Mouse (Mus musculus) liver, adult 2 months (tissue): Measurements from ENCODE around the gene Unc45a. TPM values are rescaled to one million over a fixed set of nuclear protein-coding genes. Genes with fewer than 3 reads are reported as not detected.

Experiments used
- DNase-seq: peaks from one replicate; pipeline ENCODE4 v3.0.0-alpha.2; 2011; ENCODE audit warnings: low read depth, low spot score; ENCODE audit errors: extremely low read depth
- H3K27ac ChIP-seq: fragments of 200-500 bp; replicated peaks from 2 replicates; pipeline ENCODE4 v1.5.1; 2012; ENCODE audit warnings: low read depth, mild to moderate bottlenecking, control low read depth, inconsistent platforms, low read length; ENCODE audit not compliant: insufficient read depth
- H3K27me3 ChIP-seq: fragments of 200-500 bp; 2 replicates; pipeline ENCODE4 v1.6.1; 2012; ENCODE audit warnings: mild to moderate bottlenecking, moderate library complexity, low read length, inconsistent platforms; ENCODE audit not compliant: control insufficient read depth, insufficient read depth
- H3K36me3 ChIP-seq: fragments of 200-500 bp; 2 replicates; pipeline ENCODE4 v1.6.1; 2012; ENCODE audit warnings: low read length, inconsistent platforms; ENCODE audit not compliant: control insufficient read depth, insufficient read depth
- H3K4me1 ChIP-seq: fragments of 200-500 bp; 2 replicates; pipeline ENCODE4 v1.6.1; 2011; ENCODE audit warnings: low read length; ENCODE audit not compliant: control insufficient read depth, insufficient read depth
- H3K4me3 ChIP-seq: fragments of 200-500 bp; 2 replicates; pipeline ENCODE4 v1.5.1; 2011; ENCODE audit warnings: low read depth, mild to moderate bottlenecking, control low read depth, low read length, moderate library complexity; ENCODE audit not compliant: insufficient read depth
- H3K79me2 ChIP-seq: fragments of 200-500 bp; 2 replicates; pipeline ENCODE4 v1.6.1; 2012; ENCODE audit warnings: inconsistent platforms, mild to moderate bottlenecking, low read length, moderate library complexity; ENCODE audit not compliant: control insufficient read depth, insufficient read depth
- H3K9ac ChIP-seq: fragments of 200-500 bp; 2 replicates; pipeline ENCODE4 v1.6.1; 2012; ENCODE audit warnings: low read depth, mild to moderate bottlenecking, control low read depth, inconsistent platforms, low read length
- CTCF ChIP-seq: fragments of 200-500 bp; IDR thresholded peaks from 2 replicates; pipeline ENCODE4 v1.5.1; 2011; ENCODE audit warnings: low read depth, low read length, control low read depth
- POLR2A ChIP-seq: fragments of 200-500 bp; IDR thresholded peaks from 2 replicates; pipeline ENCODE4 v1.6.1; 2011; ENCODE audit warnings: low read length, control low read depth; ENCODE audit not compliant: insufficient read depth; ENCODE audit errors: extremely low read depth
- WGBS: fragments of 180-500 bp; shearing (Covaris S2); methylation state at CpG from one replicate; pipeline ENCODE4 v1.1.7; 2018; 5-methylcytosine and 5-hydroxymethylcytosine counted together
- polyA plus RNA-seq: library from polyadenylated mRNA; depleted of rRNA; stranded (reverse); fragments of >200 nt; gene quantifications from 2 replicates; pipeline ENCODE4 v1.2.3, GENCODE M21; 2012
- total RNA-seq: library from RNA; depleted of rRNA; stranded (reverse); fragments of >200 nt; gene quantifications from 2 replicates; pipeline ENCODE4 v1.2.3, GENCODE M21; 2014

Unc45a gene
- total and polyA plus RNA-seq, 2 experiments: 8.6 to 21.5 TPM

DNA sequence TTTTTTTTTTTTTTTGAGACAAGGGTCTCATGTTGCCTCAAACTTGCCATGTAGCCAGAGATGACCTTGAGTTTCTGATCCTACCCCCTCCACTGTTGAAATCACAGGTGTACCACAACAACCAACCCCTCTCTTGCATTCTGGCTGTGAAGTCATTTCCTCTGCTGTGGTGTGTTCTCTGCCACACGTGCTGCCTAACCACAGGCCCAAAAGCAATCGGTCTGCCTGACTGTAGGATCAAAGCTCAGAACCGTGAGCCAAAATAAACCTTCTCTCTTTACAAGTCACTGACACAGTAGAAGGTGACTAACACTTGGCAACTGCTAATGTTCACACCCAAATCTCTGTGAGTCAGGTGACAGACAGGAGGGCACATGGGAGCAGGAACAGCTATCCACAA lies 19.6 kb upstream of the Unc45a start:
- Histone ChIP-seq H3K79me2 (no peaks in the 10 kb centered on the region), H3K4me3 (no peak overlapping the region), H3K27me3 (no peaks in the 10 kb centered on the region), H3K9ac (no peak overlapping the region), H3K27ac (no peak overlapping the region), H3K36me3 (peaks cover 6% of the 10 kb centered on the region; the same call in 1 of the 2 replicates), H3K4me1 (no peaks in the 10 kb centered on the region)
- WGBS: 20% methylated on average over 3 of the region's 3 CpGs
- DNase-seq: peak; percentile 69
- TF ChIP-seq POLR2A: no peak
- no peak for TF ChIP-seq CTCF

DNA sequence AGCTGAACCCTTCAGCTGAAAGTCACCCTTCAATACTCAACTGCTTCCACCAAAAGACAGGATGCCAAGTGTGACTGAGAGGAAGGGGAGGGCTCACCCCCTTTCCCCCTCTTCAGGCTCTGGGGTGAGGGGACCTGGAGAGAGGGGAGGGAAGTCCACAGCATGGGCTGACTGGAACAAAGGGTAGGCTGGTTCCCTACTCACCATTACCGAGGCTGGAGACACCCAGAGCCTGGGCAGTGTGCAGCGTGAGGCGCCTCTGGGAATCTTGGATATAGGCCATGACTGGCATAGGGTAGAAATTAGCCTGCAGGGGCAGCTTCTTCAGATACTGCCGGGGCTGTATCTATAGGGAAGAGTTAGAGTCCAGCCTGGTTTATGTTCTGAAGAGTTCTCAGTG lies 17.2 kb upstream of the Unc45a start:
- H3K9ac ChIP-seq: no peak overlapping the region
- DNase-seq: no peak
- H3K4me1 ChIP-seq: no peaks in the 10 kb centered on the region
- no peak overlapping the region for H3K27ac ChIP-seq
- H3K27me3 ChIP-seq: no peaks in the 10 kb centered on the region
- H3K36me3 ChIP-seq: peaks cover 6% of the 10 kb centered on the region; the same call in 1 of the 2 replicates
- 81% methylated on average over 4 of the region's 4 CpGs for WGBS
- no peaks in the 10 kb centered on the region for H3K79me2 ChIP-seq
- no peak overlapping the region for H3K4me3 ChIP-seq
- TF ChIP-seq POLR2A (no peak), CTCF (no peak)

DNA sequence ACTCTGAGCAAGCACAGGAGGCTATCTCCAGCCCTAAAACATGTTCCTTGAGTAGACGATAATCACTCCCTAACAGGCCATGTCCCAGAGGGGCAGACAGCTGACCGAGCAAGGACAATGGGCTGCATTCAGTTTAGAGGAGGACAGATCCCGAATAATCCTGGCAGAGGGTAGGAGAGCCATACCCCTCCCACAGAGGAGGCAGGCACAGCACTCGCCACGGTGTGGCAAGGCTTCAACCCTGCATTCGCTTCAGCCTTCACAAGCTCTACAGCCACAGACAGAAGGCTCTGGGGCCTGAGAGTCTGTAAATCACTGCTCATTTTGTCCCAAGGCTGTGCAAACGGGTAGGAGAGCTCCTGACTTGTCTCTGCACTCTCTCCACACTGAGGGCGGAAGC lies 16.4 kb upstream of the Unc45a start:
- TF ChIP-seq CTCF: no peak
- TF ChIP-seq POLR2A: no peak
- no peak overlapping the region for H3K9ac ChIP-seq
- H3K4me3 ChIP-seq: no peak overlapping the region
- H3K27me3 ChIP-seq: no peaks in the 10 kb centered on the region
- WGBS: 86% methylated on average over 8 of the region's 8 CpGs
- H3K27ac ChIP-seq: no peak overlapping the region
- peaks cover 6% of the 10 kb centered on the region; the same call in 1 of the 2 replicates for H3K36me3 ChIP-seq
- H3K79me2 ChIP-seq: no peaks in the 10 kb centered on the region
- no peak for DNase-seq
- no peaks in the 10 kb centered on the region for H3K4me1 ChIP-seq

DNA sequence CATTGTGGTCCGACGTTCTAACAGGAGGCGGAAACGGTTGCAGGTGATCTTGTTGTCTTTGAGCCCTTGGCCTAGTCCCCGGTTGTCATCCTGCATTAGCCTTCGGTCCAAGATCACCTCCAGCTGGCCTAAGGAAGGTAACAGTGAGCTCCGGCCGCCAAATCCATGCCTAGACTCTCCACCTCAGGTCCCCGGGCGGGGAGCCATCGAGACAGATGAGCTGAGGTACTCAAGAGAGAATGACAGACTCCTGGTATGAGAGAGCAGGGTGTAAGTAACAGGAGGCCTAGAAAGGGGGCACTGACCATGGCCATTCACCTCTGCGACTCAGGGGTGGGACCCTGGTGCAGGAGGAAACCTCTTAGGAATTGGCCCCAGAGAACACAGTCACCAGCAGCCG lies 15.5 kb upstream of the Unc45a start:
- no peaks in the 10 kb centered on the region for H3K4me1 ChIP-seq
- no peak overlapping the region for H3K27ac ChIP-seq
- TF ChIP-seq CTCF (no peak), POLR2A (no peak)
- DNase-seq: no peak
- H3K9ac ChIP-seq: no peak overlapping the region
- H3K27me3 ChIP-seq: no peaks in the 10 kb centered on the region
- H3K4me3 ChIP-seq: no peak overlapping the region
- H3K79me2 ChIP-seq: no peaks in the 10 kb centered on the region
- 96% methylated on average over 13 of the region's 13 CpGs for WGBS
- peaks cover 5% of the 10 kb centered on the region; the same call in 1 of the 2 replicates for H3K36me3 ChIP-seq

DNA sequence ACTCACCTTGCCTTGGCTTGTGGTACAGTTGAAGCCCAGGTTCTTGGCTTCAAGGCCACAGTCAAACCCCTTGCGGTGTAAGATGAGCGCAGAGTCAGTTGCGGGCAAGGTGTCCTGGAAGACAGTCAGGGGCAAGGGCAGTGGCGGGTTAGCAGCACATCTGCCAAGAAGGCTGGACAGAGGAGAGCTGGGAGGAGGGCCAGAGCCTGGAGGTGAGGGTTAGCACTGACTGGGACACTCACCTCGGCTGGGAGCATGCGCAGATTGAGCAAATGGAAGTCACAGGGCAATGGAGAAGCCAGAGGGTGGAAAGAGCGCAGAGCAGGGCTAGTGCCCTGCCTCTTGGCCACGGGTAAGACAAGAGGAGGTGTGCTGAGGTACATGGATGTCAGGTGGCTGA lies 12.1 kb upstream of the Unc45a start:
- Histone ChIP-seq H3K36me3 (peaks cover 4% of the 10 kb centered on the region; the same call in 1 of the 2 replicates), H3K4me1 (no peaks in the 10 kb centered on the region), H3K79me2 (no peaks in the 10 kb centered on the region), H3K27me3 (no peaks in the 10 kb centered on the region), H3K27ac (no peak overlapping the region), H3K4me3 (no peak overlapping the region), H3K9ac (no peak overlapping the region)
- no peak for DNase-seq
- TF ChIP-seq CTCF (no peak), POLR2A (no peak)
- WGBS: 89% methylated on average over 8 of the region's 8 CpGs

DNA sequence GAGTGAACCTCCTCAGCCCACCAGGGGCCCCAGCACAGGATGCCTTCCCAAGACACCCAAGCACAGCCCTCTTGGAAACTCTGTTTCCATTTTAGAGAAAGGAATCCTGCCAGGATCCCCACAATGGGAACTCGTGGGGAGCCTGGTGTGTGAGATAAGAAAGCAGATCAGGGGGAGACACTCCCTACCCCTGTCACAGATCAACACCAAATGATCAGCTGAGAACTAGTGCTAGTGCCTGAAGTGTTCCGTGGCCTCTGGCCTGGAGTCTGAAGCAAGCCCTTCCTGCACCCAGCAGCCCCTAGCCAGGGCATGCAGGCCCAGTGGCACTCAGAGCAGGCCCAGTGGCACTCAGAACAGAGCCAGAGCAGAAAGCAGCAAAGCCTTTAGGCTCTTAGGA lies 10.0 kb upstream of the Unc45a start:
- Histone ChIP-seq H3K4me1 (no peaks in the 10 kb centered on the region), H3K79me2 (no peaks in the 10 kb centered on the region)
- 76% methylated on average over 2 of the region's 2 CpGs for WGBS

More for the DNA sequence above, 10.0 kb upstream of the Unc45a start:
- peaks cover 3% of the 10 kb centered on the region; the same call in 1 of the 2 replicates for H3K36me3 ChIP-seq
- no peaks in the 10 kb centered on the region for H3K27me3 ChIP-seq
- H3K27ac ChIP-seq: no peak overlapping the region
- no peak for DNase-seq
- H3K9ac ChIP-seq: no peak overlapping the region
- TF ChIP-seq CTCF (no peak), POLR2A (no peak)
- no peak overlapping the region for H3K4me3 ChIP-seq
